Mouse (Mus musculus) thymus, adult 2 months (tissue): ENCODE results near the gene Polg2.

ENCODE experiments used
- CTCF ChIP-seq: fragments of 200-500 bp; IDR thresholded peaks from 2 replicates; pipeline ENCODE4 v1.5.1; 2012; ENCODE audit warnings: mild to moderate bottlenecking, control low read depth, low read length, moderate library complexity, borderline replicate concordance; ENCODE audit not compliant: control insufficient read depth, poor library complexity, insufficient read depth; ENCODE audit errors: extremely low read depth
- POLR2A ChIP-seq: fragments of 200-500 bp; IDR thresholded peaks from 2 replicates; pipeline ENCODE4 v1.6.1; 2012; ENCODE audit warnings: mild to moderate bottlenecking, low read length, control low read depth, moderate library complexity; ENCODE audit not compliant: control insufficient read depth, poor library complexity, insufficient read depth; ENCODE audit errors: extremely low read depth

GRCm38 (mm10) chr11:106814601-106815320 lies 35.4 kb upstream of the Polg2 start:
- TF ChIP-seq CTCF (no peak), POLR2A (no peak)
